In genomic region chr9:119982956-119983551, GRCm38 (mm10) we compare ENCODE assay signal across 8 mouse cellular contexts. TPM values are rescaled to one million over a fixed set of nuclear protein-coding genes. Genes with fewer than 3 reads are reported as not detected.
DNase-seq lines count a peak whose midpoint lies in the region; ATAC-seq and TF ChIP-seq lines count a peak whose summit lies in the region.

No protein-coding gene starts in this region.

- peak overlapping the region; percentile 94 for H3K4me2 ChIP-seq in forebrain, embryonic 11.5 days (ENCODE audit: low read depth, low read length, severe bottlenecking)
- peak overlapping the region; percentile 98 for H3K4me2 ChIP-seq in limb, embryonic 14.5 days (replicated peaks; ENCODE audit: low read depth, low read length, severe bottlenecking)
- H3K4me2 ChIP-seq in midbrain, embryonic 15.5 days, result peak overlapping the region; percentile 93

- H3K27me3 ChIP-seq in forebrain, embryonic 11.5 days (ENCODE audit: control insufficient read depth, insufficient read depth, low read length), result peaks cover 5% of the 10 kb centered on the region; the same call in 1 of the 2 replicates
- H3K27me3 ChIP-seq in hindbrain, embryonic 10.5 days (ENCODE audit: insufficient read depth, poor library complexity, severe bottlenecking), result peaks cover 27% of the 10 kb centered on the region
- no peaks in the 10 kb centered on the region for H3K27me3 ChIP-seq in limb, embryonic 14.5 days (ENCODE audit: control insufficient read depth, insufficient read depth, low read length)
- peaks cover 28% of the 10 kb centered on the region for H3K27me3 ChIP-seq in midbrain, embryonic 15.5 days (replicated peaks)

- no peaks in the 10 kb centered on the region for H3K9me3 ChIP-seq in forebrain, embryonic 11.5 days (ENCODE audit: control insufficient read depth, low read length)
- no peaks in the 10 kb centered on the region for H3K9me3 ChIP-seq in hindbrain, embryonic 10.5 days
- no peaks in the 10 kb centered on the region for H3K9me3 ChIP-seq in limb, embryonic 14.5 days (ENCODE audit: control insufficient read depth, low read length)
- H3K9me3 ChIP-seq in midbrain, embryonic 15.5 days, result no peaks in the 10 kb centered on the region

- 1% methylated on average over 47 of the region's 48 CpGs for WGBS in forebrain, embryonic 11.5 days
- WGBS in hindbrain, embryonic 10.5 days, result 0% methylated on average over 48 of the region's 48 CpGs
- WGBS in limb, embryonic 14.5 days, result 1% methylated on average over 32 of the region's 48 CpGs
- WGBS in midbrain, embryonic 15.5 days, result 0% methylated on average over 48 of the region's 48 CpGs

- no peaks in the 10 kb centered on the region for H3K36me3 ChIP-seq in forebrain, embryonic 11.5 days (ENCODE audit: control insufficient read depth, insufficient read depth, low read length)
- no peaks in the 10 kb centered on the region for H3K36me3 ChIP-seq in hindbrain, embryonic 10.5 days
- no peaks in the 10 kb centered on the region for H3K36me3 ChIP-seq in limb, embryonic 14.5 days (ENCODE audit: control insufficient read depth, insufficient read depth, low read length)
- H3K36me3 ChIP-seq in midbrain, embryonic 15.5 days (replicated peaks), result no peaks in the 10 kb centered on the region

- peak; percentile 61 for DNase-seq in gastrocnemius, adult 18-20 months (ENCODE audit: low spot score)
- no peak for DNase-seq in gastrocnemius, postnatal 4 days (ENCODE audit: low spot score in 2 of 2)
- peak; percentile 68 to 73 for DNase-seq in adrenal gland, adult 18-20 months (ENCODE audit: low spot score in 2 of 2)
- DNase-seq in forebrain, embryonic 11.5 days (ENCODE audit: low spot score), result peak; percentile 60
- peak; percentile 23 for DNase-seq in hindbrain, embryonic 10.5 days (ENCODE audit: low spot score)
- no peak for DNase-seq in limb, embryonic 14.5 days (ENCODE audit: low spot score)
- peak; percentile 72 to 81 for DNase-seq in thymus, postnatal 10 days (ENCODE audit: low spot score in 2 of 2)

- H3K27ac ChIP-seq in forebrain, embryonic 11.5 days (ENCODE audit: low read depth, low read length), result no peak overlapping the region
- H3K27ac ChIP-seq in hindbrain, embryonic 10.5 days, result peak overlapping the region; percentile 86
- peak overlapping the region; percentile 73 for H3K27ac ChIP-seq in limb, embryonic 14.5 days (replicated peaks; ENCODE audit: low read depth, low read length)
- H3K27ac ChIP-seq in midbrain, embryonic 15.5 days, result no peak overlapping the region

- ATAC-seq in forebrain, embryonic 11.5 days (replicated peaks; ENCODE audit: low FRiP score), result peak; percentile 8; the same call in 1 of the 2 replicates
- no peak for ATAC-seq in limb, embryonic 14.5 days (ENCODE audit: low FRiP score, low read depth)
- no peak for ATAC-seq in midbrain, embryonic 15.5 days (replicated peaks)

- peak overlapping the region; percentile 55 for H3K4me3 ChIP-seq in forebrain, embryonic 11.5 days (ENCODE audit: low read depth, low read length)
- H3K4me3 ChIP-seq in hindbrain, embryonic 10.5 days, result peak overlapping the region; percentile 69
- H3K4me3 ChIP-seq in limb, embryonic 14.5 days (replicated peaks; ENCODE audit: low read length), result peak overlapping the region; percentile 72
- peak overlapping the region; percentile 63 for H3K4me3 ChIP-seq in midbrain, embryonic 15.5 days

- H3K4me1 ChIP-seq in forebrain, embryonic 11.5 days (replicated peaks; ENCODE audit: control insufficient read depth, insufficient read depth, low read length), result peaks cover 35% of the 10 kb centered on the region
- H3K4me1 ChIP-seq in hindbrain, embryonic 10.5 days (replicated peaks), result peaks cover 71% of the 10 kb centered on the region
- H3K4me1 ChIP-seq in limb, embryonic 14.5 days (ENCODE audit: control insufficient read depth, insufficient read depth, low read length), result peaks cover 42% of the 10 kb centered on the region
- peaks cover 31% of the 10 kb centered on the region for H3K4me1 ChIP-seq in midbrain, embryonic 15.5 days

- H3K9ac ChIP-seq in forebrain, embryonic 11.5 days (ENCODE audit: low read length), result peak overlapping the region; percentile 58
- peak overlapping the region; percentile 72 for H3K9ac ChIP-seq in limb, embryonic 14.5 days (ENCODE audit: low read depth, low read length, severe bottlenecking)
- H3K9ac ChIP-seq in midbrain, embryonic 15.5 days, result peak overlapping the region; percentile 56

- TF ChIP-seq POLR2A in limb, embryonic 14.5 days (IDR thresholded peaks at IDR 0.05; ENCODE audit: borderline replicate concordance, extremely low read depth, insufficient read depth, insufficient read length), result no peak

RNA-seq across cellular contexts. Expression of gene Csrnp1, which starts 1.4 kb away (rescaled TPM):
- total RNA-seq in gastrocnemius, adult 18-20 months (2021), result 10 to 100 TPM; 11.4 to 27.0 TPM
- 1 to 10 TPM; 4.5 to 5.4 TPM for total RNA-seq in gastrocnemius, postnatal 4 days (2021)
- total RNA-seq in adrenal gland, adult 18-20 months (2021), result 10 to 100 TPM; 13.8 to 19.3 TPM
- polyA plus RNA-seq in forebrain, embryonic 11.5 days (2014; fragmentation: Nextera tagmentation; extraction: Ambion mirVana), result 1.5 and 1.6 TPM in 2 replicates
- polyA plus RNA-seq in hindbrain, embryonic 10.5 days (2016; fragmentation: Nextera tagmentation; extraction: Ambion mirVana), result 3.5 and 4.6 TPM in 2 replicates
- polyA plus RNA-seq in limb, embryonic 14.5 days (2012; rRNA removed), result 12.8 and 28.4 TPM in 2 replicates
- polyA plus RNA-seq in limb, embryonic 14.5 days (2014; fragmentation: Nextera tagmentation; extraction: Ambion mirVana), result 2.1 and 2.8 TPM in 2 replicates
- 1.4 and 1.5 TPM in 2 replicates for polyA plus RNA-seq in midbrain, embryonic 15.5 days (2015; fragmentation: Nextera tagmentation; extraction: Ambion mirVana)

RNA-seq across cellular contexts. Expression of gene Xirp1, which starts 40.3 kb away (rescaled TPM):
- 100 to 1,000 TPM in 1 of 2 experiments, 10 to 100 TPM in 1; 81.3 to 590 TPM for total RNA-seq in gastrocnemius, adult 18-20 months (2021)
- total RNA-seq in gastrocnemius, postnatal 4 days (2021), result 100 to 1,000 TPM; 101 to 111 TPM
- under 1 TPM in 1 of 2 experiments, not detected in 1; 0.80 TPM for total RNA-seq in adrenal gland, adult 18-20 months (2021)
- not detected in 2 replicates for polyA plus RNA-seq in forebrain, embryonic 11.5 days (2014; fragmentation: Nextera tagmentation; extraction: Ambion mirVana)
- polyA plus RNA-seq in hindbrain, embryonic 10.5 days (2016; fragmentation: Nextera tagmentation; extraction: Ambion mirVana), result 0.05 and 0.44 TPM in 2 replicates
- polyA plus RNA-seq in limb, embryonic 14.5 days (2012; rRNA removed), result 1.4 TPM in 2 replicates
- 1.4 and 2.2 TPM in 2 replicates for polyA plus RNA-seq in limb, embryonic 14.5 days (2014; fragmentation: Nextera tagmentation; extraction: Ambion mirVana)
- polyA plus RNA-seq in midbrain, embryonic 15.5 days (2015; fragmentation: Nextera tagmentation; extraction: Ambion mirVana), result 0.03 TPM in 1 of 2 replicates, not detected in the other

RNA-seq across cellular contexts. Expression of gene Ttc21a, which starts 45.6 kb away (rescaled TPM):
- not detected for total RNA-seq in gastrocnemius, adult 18-20 months (2021)
- total RNA-seq in gastrocnemius, postnatal 4 days (2021), result under 1 TPM; 0.15 to 0.34 TPM
- total RNA-seq in adrenal gland, adult 18-20 months (2021), result under 1 TPM in 1 of 2 experiments, not detected in 1; 0.43 TPM
- 0.11 and 0.33 TPM in 2 replicates for polyA plus RNA-seq in forebrain, embryonic 11.5 days (2014; fragmentation: Nextera tagmentation; extraction: Ambion mirVana)
- 0.71 and 1.4 TPM in 2 replicates for polyA plus RNA-seq in hindbrain, embryonic 10.5 days (2016; fragmentation: Nextera tagmentation; extraction: Ambion mirVana)
- 0.34 and 0.35 TPM in 2 replicates for polyA plus RNA-seq in limb, embryonic 14.5 days (2012; rRNA removed)
- 0.10 and 0.21 TPM in 2 replicates for polyA plus RNA-seq in limb, embryonic 14.5 days (2014; fragmentation: Nextera tagmentation; extraction: Ambion mirVana)
- polyA plus RNA-seq in midbrain, embryonic 15.5 days (2015; fragmentation: Nextera tagmentation; extraction: Ambion mirVana), result 1.0 and 1.4 TPM in 2 replicates

RNA-seq across cellular contexts. Expression of gene Gorasp1, which starts 45.7 kb away (rescaled TPM):
- total RNA-seq in gastrocnemius, adult 18-20 months (2021), result 10 to 100 TPM; 21.0 to 21.6 TPM
- total RNA-seq in gastrocnemius, postnatal 4 days (2021), result 10 to 100 TPM; 18.8 to 25.2 TPM
- 10 to 100 TPM; 20.7 to 23.0 TPM for total RNA-seq in adrenal gland, adult 18-20 months (2021)
- 19.3 and 25.7 TPM in 2 replicates for polyA plus RNA-seq in forebrain, embryonic 11.5 days (2014; fragmentation: Nextera tagmentation; extraction: Ambion mirVana)
- 27.8 and 29.6 TPM in 2 replicates for polyA plus RNA-seq in hindbrain, embryonic 10.5 days (2016; fragmentation: Nextera tagmentation; extraction: Ambion mirVana)
- polyA plus RNA-seq in limb, embryonic 14.5 days (2012; rRNA removed), result 28.1 and 31.5 TPM in 2 replicates
- polyA plus RNA-seq in limb, embryonic 14.5 days (2014; fragmentation: Nextera tagmentation; extraction: Ambion mirVana), result 30.2 and 32.4 TPM in 2 replicates
- 32.2 and 33.1 TPM in 2 replicates for polyA plus RNA-seq in midbrain, embryonic 15.5 days (2015; fragmentation: Nextera tagmentation; extraction: Ambion mirVana)

Comparison
In these comparisons a context has a peak if more than half of its experiments do, and no peak if none do; other contexts are left out.
1. DNase-seq: peak in gastrocnemius, adult 18-20 months (single experiment), adrenal gland, adult 18-20 months (2 of 2), forebrain, embryonic 11.5 days (single experiment), hindbrain, embryonic 10.5 days (single experiment) and thymus, postnatal 10 days (2 of 2); none in gastrocnemius, postnatal 4 days (0 of 2) and limb, embryonic 14.5 days (single experiment).
2. H3K27ac ChIP-seq: peak in hindbrain, embryonic 10.5 days (single experiment) and limb, embryonic 14.5 days (single experiment); none in forebrain, embryonic 11.5 days (single experiment) and midbrain, embryonic 15.5 days (single experiment).
3. Peak in every context shown above with its lines, with median percentiles within 50 percentile points of each other: H3K4me2 ChIP-seq, H3K4me3 ChIP-seq and H3K9ac ChIP-seq.